Mouse (Mus musculus): ENCODE data around the gene Mcat. TPM values are rescaled to one million over a fixed set of nuclear protein-coding genes. Genes with fewer than 3 reads are reported as not detected.

Gene Mcat
- total and polyA plus RNA-seq, 2 experiments from 2014 or later = 36.9 to 54.2 TPM

DNA sequence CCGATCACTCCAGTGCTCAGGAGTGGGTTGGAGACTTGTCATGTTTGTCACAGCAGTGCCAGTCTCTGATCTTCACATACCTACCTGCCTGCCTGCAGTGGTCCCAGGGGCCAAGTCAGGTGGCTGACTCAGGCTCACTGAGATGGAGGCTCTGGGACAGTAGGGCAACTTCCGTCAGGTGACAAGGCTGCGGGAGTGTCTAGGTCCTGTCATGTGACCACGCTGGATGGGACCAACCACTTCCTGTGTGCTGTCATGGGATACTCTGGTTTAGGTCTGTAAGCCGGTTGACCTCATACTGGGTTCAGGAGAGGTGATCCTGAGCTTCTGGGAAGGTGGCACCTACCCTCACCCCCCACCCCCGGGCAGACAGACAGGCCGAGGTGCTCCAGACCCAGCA, 17.6 kb downstream of the Mcat start:
- no peak overlapping the region for H3K27ac ChIP-seq
- H3K9me3 ChIP-seq (ENCODE audit: low read length) = no peaks in the 10 kb centered on the region
- TF ChIP-seq CTCF (IDR thresholded peaks at IDR 0.05; ENCODE audit: low read depth) = no peak
- ATAC-seq (no peak), DNase-seq (ENCODE audit: low spot score) (no peak)
- H3K4me3 ChIP-seq (ENCODE audit: low read length) = no peak overlapping the region
- H3K36me3 ChIP-seq (ENCODE audit: insufficient read depth, low read length) = peaks cover 33% of the 10 kb centered on the region
- no peak overlapping the region for H3K4me2 ChIP-seq (ENCODE audit: low read depth, low read length)
- H3K4me1 ChIP-seq (ENCODE audit: insufficient read depth, low read length) = no peaks in the 10 kb centered on the region
- 91% methylated on average over 7 of the region's 7 CpGs for WGBS
- H3K27me3 ChIP-seq (ENCODE audit: insufficient read depth, low read length) = no peaks in the 10 kb centered on the region
- no peak overlapping the region for H3K9ac ChIP-seq (replicated peaks; ENCODE audit: low read length)

DNA sequence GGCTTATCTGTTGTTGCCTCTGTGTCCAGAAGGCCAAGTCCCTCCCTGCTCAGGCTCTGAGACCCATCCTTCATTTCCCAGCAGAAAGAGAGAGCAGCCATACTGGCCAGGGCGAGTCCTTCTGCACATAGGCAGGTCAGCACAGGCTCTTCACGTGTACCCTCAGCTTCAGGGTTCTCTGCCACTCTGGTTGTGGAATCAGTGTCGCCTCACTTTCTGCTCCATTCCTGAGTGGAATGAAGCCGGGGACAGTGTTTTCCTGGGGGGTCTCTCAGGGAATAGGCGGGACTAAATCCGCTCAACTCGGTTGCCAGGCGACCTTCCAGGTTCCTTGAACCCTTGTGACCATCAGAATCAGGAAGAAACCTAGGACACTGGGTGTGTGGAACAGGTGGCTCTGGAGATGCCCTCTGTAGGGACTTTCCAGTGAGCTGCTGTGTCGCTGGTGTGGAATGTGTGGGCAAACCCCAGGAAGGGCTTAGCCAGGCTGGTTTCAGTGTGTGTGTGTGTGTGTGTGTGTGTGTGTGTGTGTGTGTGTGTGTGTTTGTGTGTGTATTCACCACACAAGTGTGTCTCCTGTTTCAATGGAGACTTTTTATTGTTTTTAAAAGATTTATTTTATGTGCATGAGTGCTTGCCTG, 21.8 kb downstream of the Mcat start:
- DNase-seq (ENCODE audit: low spot score) (no peak), ATAC-seq (no peak)
- H3K4me2 ChIP-seq (ENCODE audit: low read depth, low read length) = no peak overlapping the region
- 81% methylated on average over 9 of the region's 9 CpGs for WGBS
- TF ChIP-seq CTCF (IDR thresholded peaks at IDR 0.05; ENCODE audit: low read depth) = no peak
- H3K4me1 ChIP-seq (ENCODE audit: insufficient read depth, low read length) = no peaks in the 10 kb centered on the region
- H3K9me3 ChIP-seq (ENCODE audit: low read length) = no peaks in the 10 kb centered on the region
- H3K9ac ChIP-seq (replicated peaks; ENCODE audit: low read length) = no peak overlapping the region
- peaks cover 2% of the 10 kb centered on the region for H3K36me3 ChIP-seq (ENCODE audit: insufficient read depth, low read length)
- H3K27me3 ChIP-seq (ENCODE audit: insufficient read depth, low read length) = no peaks in the 10 kb centered on the region
- H3K27ac ChIP-seq = no peak overlapping the region
- no peak overlapping the region for H3K4me3 ChIP-seq (ENCODE audit: low read length)

DNA sequence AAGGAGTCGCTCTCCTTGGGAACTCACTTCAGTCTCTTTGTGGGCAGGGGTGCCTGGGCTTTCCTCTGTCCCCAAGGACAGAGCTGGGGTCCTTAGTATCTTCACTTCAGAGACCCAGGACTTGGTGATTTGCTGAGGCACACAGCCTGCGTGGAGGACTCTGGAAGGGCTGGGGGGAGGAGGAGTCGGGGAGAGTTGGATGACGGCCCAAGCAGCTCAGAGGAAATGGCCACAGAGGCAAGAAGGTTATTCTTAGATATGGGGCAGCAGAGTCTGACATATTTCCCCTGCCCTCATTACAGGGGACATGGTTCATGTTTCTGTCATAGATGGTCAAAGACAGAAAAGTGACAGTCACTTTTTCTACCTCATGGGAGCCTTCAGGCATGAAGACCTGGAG, 23.7 kb downstream of the Mcat start:
- Histone ChIP-seq H3K9ac (replicated peaks; ENCODE audit: low read length) (no peak overlapping the region), H3K4me2 (ENCODE audit: low read depth, low read length) (no peak overlapping the region), H3K4me3 (ENCODE audit: low read length) (no peak overlapping the region), H3K4me1 (ENCODE audit: insufficient read depth, low read length) (no peaks in the 10 kb centered on the region), H3K36me3 (ENCODE audit: insufficient read depth, low read length) (no peaks in the 10 kb centered on the region), H3K9me3 (ENCODE audit: low read length) (no peaks in the 10 kb centered on the region), H3K27me3 (ENCODE audit: insufficient read depth, low read length) (no peaks in the 10 kb centered on the region), H3K27ac (no peak overlapping the region)
- whole genome bisulfite sequencing = 64% methylated on average over 4 of the region's 4 CpGs
- no peak for TF ChIP-seq CTCF (IDR thresholded peaks at IDR 0.05; ENCODE audit: low read depth)
- DNase-seq (ENCODE audit: low spot score) (no peak), ATAC-seq (no peak)

DNA sequence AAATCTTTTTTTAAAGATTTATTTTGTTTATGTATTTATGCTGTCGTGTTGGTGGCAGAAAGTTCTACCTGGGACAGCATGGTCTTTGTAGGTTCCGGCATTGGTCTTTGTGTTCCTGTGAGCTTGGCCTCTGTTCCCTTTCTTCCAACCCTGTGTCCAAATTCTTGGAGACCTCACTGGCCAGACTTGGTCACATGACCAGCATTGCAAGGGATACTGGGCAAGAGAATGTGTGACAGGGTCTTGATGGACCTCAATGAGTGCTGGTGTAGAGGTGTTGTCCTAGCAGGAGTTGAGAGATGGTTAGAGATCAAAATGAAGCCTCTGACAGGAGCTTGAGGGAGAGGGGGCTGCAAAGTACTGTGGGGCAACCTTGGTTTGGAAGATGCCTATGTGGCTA, 24.7 kb downstream of the Mcat start:
- no peak overlapping the region for H3K9ac ChIP-seq (replicated peaks; ENCODE audit: low read length)
- no peaks in the 10 kb centered on the region for H3K9me3 ChIP-seq (ENCODE audit: low read length)
- H3K36me3 ChIP-seq (ENCODE audit: insufficient read depth, low read length) = no peaks in the 10 kb centered on the region
- H3K4me2 ChIP-seq (ENCODE audit: low read depth, low read length) = no peak overlapping the region
- TF ChIP-seq CTCF (IDR thresholded peaks at IDR 0.05; ENCODE audit: low read depth) = no peak
- ATAC-seq (no peak), DNase-seq (ENCODE audit: low spot score) (no peak)
- no peaks in the 10 kb centered on the region for H3K27me3 ChIP-seq (ENCODE audit: insufficient read depth, low read length)
- H3K4me1 ChIP-seq (ENCODE audit: insufficient read depth, low read length) = no peaks in the 10 kb centered on the region
- no peak overlapping the region for H3K27ac ChIP-seq
- no peak overlapping the region for H3K4me3 ChIP-seq (ENCODE audit: low read length)
- WGBS = 95% methylated on average over 2 of the region's 2 CpGs

DNA sequence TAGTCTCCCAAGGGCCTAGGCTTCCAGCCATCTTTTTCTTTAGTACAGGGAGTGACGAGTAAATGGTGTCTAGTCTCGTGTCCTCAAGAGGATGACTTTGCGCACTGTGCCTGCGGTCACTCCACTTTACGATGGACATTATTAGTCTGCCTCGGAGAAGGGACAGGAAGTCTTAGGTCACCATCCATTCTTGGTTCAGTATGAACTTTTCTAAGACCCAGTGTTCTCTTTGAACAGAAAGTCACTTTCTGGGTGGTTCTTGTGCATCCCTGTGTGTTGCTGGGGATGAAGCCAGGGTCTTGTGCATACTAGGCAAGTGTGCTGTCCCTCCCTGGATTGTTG, 27.7 kb downstream of the Mcat start:
- WGBS = 85% methylated on average over 6 of the region's 6 CpGs
- no peak for ATAC-seq
- TF ChIP-seq CTCF (IDR thresholded peaks at IDR 0.05; ENCODE audit: low read depth) = no peak
- Histone ChIP-seq H3K4me3 (ENCODE audit: low read length) (no peak overlapping the region), H3K9me3 (ENCODE audit: low read length) (no peaks in the 10 kb centered on the region), H3K4me2 (ENCODE audit: low read depth, low read length) (no peak overlapping the region), H3K27me3 (ENCODE audit: insufficient read depth, low read length) (no peaks in the 10 kb centered on the region), H3K4me1 (ENCODE audit: insufficient read depth, low read length) (no peaks in the 10 kb centered on the region), H3K27ac (no peak overlapping the region), H3K36me3 (ENCODE audit: insufficient read depth, low read length) (no peaks in the 10 kb centered on the region), H3K9ac (replicated peaks; ENCODE audit: low read length) (no peak overlapping the region)
- no peak for DNase-seq (ENCODE audit: low spot score)

DNA sequence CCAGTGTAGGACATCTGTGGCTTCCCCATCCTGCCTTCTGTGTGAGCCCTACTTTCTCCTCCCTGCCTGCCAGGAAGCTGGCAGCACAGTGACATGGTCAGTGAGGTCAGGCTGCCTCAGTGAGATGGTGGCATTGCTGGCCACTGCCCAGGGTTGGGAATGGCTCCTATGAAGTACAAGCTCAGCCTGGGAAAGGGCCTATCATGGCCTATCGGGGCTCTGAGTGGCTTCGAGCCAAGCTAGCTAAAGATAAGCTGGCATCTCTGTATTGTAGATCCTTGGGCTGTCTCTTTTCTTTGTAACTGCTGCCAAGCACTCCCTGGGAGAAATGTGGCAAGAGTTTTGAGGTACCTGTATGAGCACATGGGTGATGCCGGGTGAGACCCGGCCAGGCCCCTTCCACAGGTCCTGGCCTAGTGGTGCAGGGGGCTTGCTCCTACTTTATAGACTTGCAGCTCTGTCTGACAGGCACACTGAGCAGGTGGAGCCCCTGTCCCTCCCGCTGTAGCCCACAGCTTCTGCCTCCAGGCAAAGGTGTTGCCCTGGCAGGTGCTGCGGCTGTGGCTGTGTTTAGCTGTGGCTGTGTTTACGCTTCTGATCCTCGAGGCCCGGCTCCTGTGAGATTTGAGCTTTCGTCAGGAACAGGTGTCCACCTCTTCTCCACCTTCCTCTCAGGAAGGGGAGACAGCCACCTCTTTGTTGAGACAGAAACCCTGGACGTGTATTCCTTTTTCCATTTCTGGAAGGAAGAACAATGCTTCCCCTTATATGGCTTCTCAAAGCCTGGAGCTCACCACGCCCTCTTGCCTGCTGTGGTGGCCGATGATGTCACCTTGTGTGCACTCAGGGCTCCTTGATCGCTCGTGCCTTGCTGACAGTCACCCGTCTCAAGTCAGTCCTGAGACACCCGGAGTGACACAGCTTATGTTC, 28.4 kb downstream of the Mcat start:
- Histone ChIP-seq H3K9ac (replicated peaks; ENCODE audit: low read length) (no peak overlapping the region), H3K4me2 (ENCODE audit: low read depth, low read length) (no peak overlapping the region), H3K4me1 (ENCODE audit: insufficient read depth, low read length) (no peaks in the 10 kb centered on the region), H3K9me3 (ENCODE audit: low read length) (no peaks in the 10 kb centered on the region), H3K27me3 (ENCODE audit: insufficient read depth, low read length) (no peaks in the 10 kb centered on the region), H3K4me3 (ENCODE audit: low read length) (no peak overlapping the region), H3K36me3 (ENCODE audit: insufficient read depth, low read length) (no peaks in the 10 kb centered on the region), H3K27ac (no peak overlapping the region)
- no peak for TF ChIP-seq CTCF (IDR thresholded peaks at IDR 0.05; ENCODE audit: low read depth)
- WGBS = 76% methylated on average over 17 of the region's 17 CpGs
- ATAC-seq (no peak), DNase-seq (ENCODE audit: low spot score) (no peak)

DNA sequence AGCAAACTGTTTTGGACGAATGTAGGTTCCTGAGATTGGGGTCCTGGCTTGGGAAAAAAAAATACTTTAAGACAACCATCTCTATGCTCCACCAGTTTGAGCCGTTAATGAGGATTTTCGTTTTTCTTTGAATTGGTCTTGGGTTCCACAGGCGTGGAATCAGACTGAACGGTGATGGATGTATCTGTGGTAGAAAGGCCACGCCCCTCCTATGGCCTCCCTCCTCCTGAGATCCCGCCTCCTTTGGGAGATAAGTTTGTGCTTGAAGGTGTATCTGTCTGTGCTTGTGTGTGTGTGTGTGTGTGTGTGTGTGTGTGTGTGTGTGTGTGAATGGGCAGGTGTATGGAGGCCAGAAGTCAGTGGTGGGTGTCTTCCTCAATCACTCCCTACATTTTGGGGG, 31.0 kb downstream of the Mcat start:
- no peak overlapping the region for H3K4me2 ChIP-seq (ENCODE audit: low read depth, low read length)
- H3K4me1 ChIP-seq (ENCODE audit: insufficient read depth, low read length) = no peaks in the 10 kb centered on the region
- H3K9ac ChIP-seq (replicated peaks; ENCODE audit: low read length) = no peak overlapping the region
- H3K27me3 ChIP-seq (ENCODE audit: insufficient read depth, low read length) = 0 out of 2 replicates have a peak, but pooled peaks cover 12% of the 10 kb centered on the region
- no peak overlapping the region for H3K4me3 ChIP-seq (ENCODE audit: low read length)
- WGBS = 81% methylated on average over 7 of the region's 7 CpGs
- no peak overlapping the region for H3K27ac ChIP-seq
- DNase-seq (ENCODE audit: low spot score) (no peak), ATAC-seq (no peak)
- H3K36me3 ChIP-seq (ENCODE audit: insufficient read depth, low read length) = no peaks in the 10 kb centered on the region
- TF ChIP-seq CTCF (IDR thresholded peaks at IDR 0.05; ENCODE audit: low read depth) = no peak
- H3K9me3 ChIP-seq (ENCODE audit: low read length) = no peaks in the 10 kb centered on the region
